Mouse (Mus musculus): ENCODE data around the gene Abhd6. TPM values are rescaled to one million over a fixed set of nuclear protein-coding genes. Genes with fewer than 3 reads are reported as not detected.

Gene Abhd6
- total and polyA plus RNA-seq, 3 experiments = not detected

DNA sequence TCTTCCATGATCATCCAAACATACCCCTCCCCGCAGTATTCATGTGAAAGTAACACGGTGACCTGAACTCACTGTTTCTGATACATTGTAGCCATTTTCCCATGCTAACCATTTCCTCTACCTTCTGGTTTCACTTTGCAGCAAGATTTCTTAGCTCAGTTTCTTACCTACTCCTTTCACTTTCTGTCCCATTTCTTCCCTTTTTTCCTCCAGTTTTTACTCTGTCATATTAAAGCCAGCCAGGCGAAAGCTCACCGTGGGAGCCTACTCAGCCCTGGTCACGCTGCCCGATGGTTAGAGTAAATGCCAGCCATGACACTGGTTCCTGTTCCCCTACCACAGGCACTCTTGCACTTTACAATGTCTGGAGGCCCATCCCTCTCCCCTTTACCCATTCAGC lies 15.8 kb upstream of the Abhd6 start:
- Histone ChIP-seq H3K4me1 (ENCODE audit: control insufficient read depth in 1 of 2, insufficient read depth in 2 of 2, low read length in 2 of 2) (no peaks in the 10 kb centered on the region), H3K9me3 (replicated peaks; ENCODE audit: insufficient read depth, low read length) (no peaks in the 10 kb centered on the region), H3K27me3 (ENCODE audit: control insufficient read depth in 1 of 2, insufficient read depth in 2 of 2, low read length in 2 of 2) (no peaks in the 10 kb centered on the region; a peak in 1 of 4 replicates), H3K4me3 (ENCODE audit: control insufficient read depth in 1 of 2, insufficient read depth in 1 of 2, low read depth in 2 of 2, low read length in 2 of 2) (no peak overlapping the region), H3K36me3 (ENCODE audit: control insufficient read depth in 1 of 2, insufficient read depth in 2 of 2, low read length in 2 of 2) (no peaks in the 10 kb centered on the region), H3K9ac (ENCODE audit: control insufficient read depth, low read depth, low read length, poor library complexity, severe bottlenecking) (no peak overlapping the region), H3K27ac (ENCODE audit: control insufficient read depth, low read depth, low read length) (no peak overlapping the region), H3K79me2 (ENCODE audit: control insufficient read depth, insufficient read depth, low read length, poor library complexity) (no peaks in the 10 kb centered on the region)
- DNase-seq (ENCODE audit: low read depth, low spot score) = no peak
- no peak for TF ChIP-seq EP300 (IDR thresholded peaks at IDR 0.05; ENCODE audit: low read depth in 1 of 2, low read length in 2 of 2)
- no peak for TF ChIP-seq MXI1 (IDR thresholded peaks at IDR 0.05; ENCODE audit: low read depth, low read length)
- TF ChIP-seq TBP (IDR thresholded peaks at IDR 0.05; ENCODE audit: low read depth, low read length) = no peak
- no peak for TF ChIP-seq MYC (IDR thresholded peaks at IDR 0.05; ENCODE audit: low read depth, low read length)
- no peak for TF ChIP-seq MAFK (IDR thresholded peaks at IDR 0.05; ENCODE audit: borderline replicate concordance, low read depth, low read length)
- TF ChIP-seq RCOR1 (IDR thresholded peaks at IDR 0.05; ENCODE audit: low read depth, low read length) = no peak
- no peak for TF ChIP-seq MEF2A (IDR thresholded peaks at IDR 0.05; ENCODE audit: extremely low read depth, insufficient replicate concordance, low read depth, low read length, poor library complexity, severe bottlenecking)
- TF ChIP-seq POLR2AphosphoS5 (IDR thresholded peaks at IDR 0.05; ENCODE audit: borderline replicate concordance, low read depth, low read length) = no peak
- no peak for TF ChIP-seq NRF1 (IDR thresholded peaks at IDR 0.05; ENCODE audit: insufficient read depth, low read depth, low read length, poor library complexity, severe bottlenecking)
- TF ChIP-seq ELF1 (IDR thresholded peaks at IDR 0.05; ENCODE audit: low read depth, low read length) = no peak
- TF ChIP-seq BHLHE40 (IDR thresholded peaks at IDR 0.05; ENCODE audit: borderline replicate concordance, low read depth, low read length) = no peak
- TF ChIP-seq GABPA (IDR thresholded peaks at IDR 0.05; ENCODE audit: low read depth, low read length) = no peak
- no peak for TF ChIP-seq TAL1 (IDR thresholded peaks at IDR 0.05; ENCODE audit: low read length)
- TF ChIP-seq ZC3H11A (IDR thresholded peaks at IDR 0.05; ENCODE audit: low read depth, low read length) = no peak
- TF ChIP-seq ETS1 (IDR thresholded peaks at IDR 0.05; ENCODE audit: low read depth, low read length) = no peak
- no peak for TF ChIP-seq NELFE (IDR thresholded peaks at IDR 0.05; ENCODE audit: low read depth, low read length)
- no peak for TF ChIP-seq USF1 (IDR thresholded peaks at IDR 0.05; ENCODE audit: low read depth, low read length)

DNA sequence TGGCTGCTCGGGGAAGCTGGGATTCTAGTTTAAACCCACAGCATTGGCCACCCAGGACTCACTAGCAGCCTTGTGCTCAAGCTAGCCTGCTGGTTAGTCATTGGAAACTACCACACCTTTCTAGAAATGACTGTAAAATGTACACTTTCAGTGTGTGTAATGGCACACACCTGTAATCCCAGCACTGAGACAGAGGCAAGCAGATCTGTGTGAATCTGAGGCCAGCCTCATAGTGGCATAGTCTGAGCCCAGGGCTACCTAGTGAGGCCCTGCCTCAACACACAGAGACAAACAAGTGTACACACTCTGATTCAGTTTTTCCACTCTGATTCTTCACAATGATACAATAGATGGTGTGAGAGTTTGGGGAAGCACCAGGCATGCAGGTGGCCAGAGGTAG lies 13.3 kb upstream of the Abhd6 start:
- TF ChIP-seq KAT2A (conservative IDR thresholded peaks at IDR 0.05; ENCODE audit: low read depth, low read length) (no peak), MAX (IDR thresholded peaks at IDR 0.05; ENCODE audit: low read length) (no peak), ZNF384 (IDR thresholded peaks at IDR 0.05; ENCODE audit: low read depth, low read length) (no peak), GABPA (IDR thresholded peaks at IDR 0.05; ENCODE audit: low read depth, low read length) (no peak), POLR2A (IDR thresholded peaks at IDR 0.05; ENCODE audit: control insufficient read depth in 1 of 2, insufficient read depth in 1 of 2, low read depth in 1 of 2, low read length in 2 of 2, poor library complexity in 1 of 2) (no peak), MAZ (IDR thresholded peaks at IDR 0.05; ENCODE audit: low read depth, low read length) (no peak), ZMIZ1 (IDR thresholded peaks at IDR 0.05; ENCODE audit: low read depth, low read length) (no peak), CHD1 (IDR thresholded peaks at IDR 0.05; ENCODE audit: low read depth, low read length) (no peak), UBTF (IDR thresholded peaks at IDR 0.05; ENCODE audit: borderline replicate concordance, insufficient read depth, low read depth, low read length) (no peak), TAL1 (IDR thresholded peaks at IDR 0.05; ENCODE audit: low read length) (no peak), NELFE (IDR thresholded peaks at IDR 0.05; ENCODE audit: low read depth, low read length) (no peak), EP300 (IDR thresholded peaks at IDR 0.05; ENCODE audit: low read depth in 1 of 2, low read length in 2 of 2) (no peak)
- Histone ChIP-seq H3K4me1 (ENCODE audit: control insufficient read depth in 1 of 2, insufficient read depth in 2 of 2, low read length in 2 of 2) (no peaks in the 10 kb centered on the region), H3K9me3 (replicated peaks; ENCODE audit: insufficient read depth, low read length) (no peaks in the 10 kb centered on the region), H3K27me3 (ENCODE audit: control insufficient read depth in 1 of 2, insufficient read depth in 2 of 2, low read length in 2 of 2) (no peaks in the 10 kb centered on the region), H3K4me3 (ENCODE audit: control insufficient read depth in 1 of 2, insufficient read depth in 1 of 2, low read depth in 2 of 2, low read length in 2 of 2) (no peak overlapping the region), H3K9ac (ENCODE audit: control insufficient read depth, low read depth, low read length, poor library complexity, severe bottlenecking) (no peak overlapping the region), H3K79me2 (ENCODE audit: control insufficient read depth, insufficient read depth, low read length, poor library complexity) (no peaks in the 10 kb centered on the region), H3K27ac (ENCODE audit: control insufficient read depth, low read depth, low read length) (no peak overlapping the region), H3K36me3 (ENCODE audit: control insufficient read depth in 1 of 2, insufficient read depth in 2 of 2, low read length in 2 of 2) (no peaks in the 10 kb centered on the region)
- no peak for DNase-seq (ENCODE audit: low read depth, low spot score)
